In the genomic region with DNA sequence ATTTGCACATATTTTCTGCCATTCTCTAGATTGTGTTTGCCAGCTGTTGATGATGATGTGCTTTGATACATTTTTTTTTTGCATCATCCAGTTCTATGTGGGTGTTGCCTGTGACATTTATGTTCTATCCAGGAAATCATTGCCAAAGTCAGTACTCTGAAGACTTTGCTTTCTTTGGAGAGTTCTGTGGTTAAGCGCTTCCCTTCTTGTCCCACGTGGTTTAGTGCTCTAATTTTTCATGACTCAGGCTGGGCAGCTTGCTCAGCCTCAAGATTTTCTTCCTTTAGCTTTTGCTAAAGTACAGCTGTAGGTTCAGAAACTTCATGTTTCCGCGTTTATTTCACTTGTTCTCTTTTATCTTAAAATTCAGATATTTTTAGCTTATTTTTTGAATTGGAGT, we compare ENCODE assay signal across 13 mouse cellular contexts. TPM values are rescaled to one million over a fixed set of nuclear protein-coding genes. Genes with fewer than 3 reads are reported as not detected.
DNase-seq lines count a peak whose midpoint lies in the region; ATAC-seq and TF ChIP-seq lines count a peak whose summit lies in the region.
"Had no signal": no experiment of that assay in that cellular context is flagged by ENCODE, and none has a peak within 500 bp of the region (broad histone marks: within the 10 kb centered on the region; RNA-seq: fewer than 3 reads in every experiment).

No protein-coding gene starts in this region.

- 85% methylated on average over 4 of the region's 4 CpGs for WGBS in heart, embryonic 12.5 days

- no peak overlapping the region for H3K4me2 ChIP-seq in heart, embryonic 12.5 days
- H3K4me2 ChIP-seq: intestine, embryonic 15.5 days; limb, embryonic 12.5 days; neural tube, embryonic 12.5 days had no signal

- TF ChIP-seq CTCF in C2C12 (IDR thresholded peaks at IDR 0.05; ENCODE audit: control insufficient read depth, insufficient read depth, insufficient read length), result no peak

- H3K27me3 ChIP-seq in heart, embryonic 12.5 days (replicated peaks), result no peaks in the 10 kb centered on the region
- H3K27me3 ChIP-seq in C2C12 (ENCODE audit: control insufficient read depth, insufficient read depth, insufficient read length), result no peaks in the 10 kb centered on the region
- H3K27me3 ChIP-seq: intestine, embryonic 15.5 days; limb, embryonic 12.5 days; megakaryocyte, embryonic 14.5 days; neural tube, embryonic 12.5 days had no signal

- H3K9ac ChIP-seq in heart, embryonic 12.5 days, result no peak overlapping the region
- H3K9ac ChIP-seq: intestine, embryonic 15.5 days; limb, embryonic 12.5 days; neural tube, embryonic 12.5 days had no signal

- H3K27ac ChIP-seq in heart, embryonic 12.5 days (ENCODE audit: poor library complexity, severe bottlenecking), result no peak overlapping the region
- H3K27ac ChIP-seq: intestine, embryonic 15.5 days; limb, embryonic 12.5 days; neural tube, embryonic 12.5 days had no signal

- peaks cover 6% of the 10 kb centered on the region; the same call in 1 of the 2 replicates for H3K36me3 ChIP-seq in heart, embryonic 12.5 days
- H3K36me3 ChIP-seq in C2C12 (ENCODE audit: control insufficient read depth, insufficient read depth), result peaks cover 55% of the 10 kb centered on the region
- H3K36me3 ChIP-seq: intestine, embryonic 15.5 days had no signal

- H3K79me3 ChIP-seq in C2C12 (ENCODE audit: low read depth), result no peaks in the 10 kb centered on the region

- no peaks in the 10 kb centered on the region for H3K9me3 ChIP-seq in heart, embryonic 12.5 days (replicated peaks)
- H3K9me3 ChIP-seq: intestine, embryonic 15.5 days; limb, embryonic 12.5 days; megakaryocyte, embryonic 14.5 days; neural tube, embryonic 12.5 days had no signal

- H3ac ChIP-seq in C2C12 (ENCODE audit: control insufficient read depth, insufficient read length, low read depth), result no peak overlapping the region

- peak; percentile 22 for DNase-seq in heart, adult 8-10 months (ENCODE audit: low spot score)
- DNase-seq in brain, adult 2 months (ENCODE audit: low read depth, low spot score), result peak; percentile 61
- peak; percentile 70 for DNase-seq in naive thymus-derived CD4-positive, alpha-beta T cell, adult 2 months (ENCODE audit: low read depth)
- no peak for DNase-seq in urinary bladder, postnatal 4 days (ENCODE audit: low spot score in 2 of 2)
- no peak for DNase-seq in layer of hippocampus, adult 9-10 months (ENCODE audit: low spot score)
- DNase-seq in spleen, postnatal 14 days (ENCODE audit: low spot score in 2 of 2), result no peak
- DNase-seq: cerebellum, adult 18-20 months had no signal

- ATAC-seq in heart, embryonic 12.5 days (ENCODE audit: insufficient number of reproducible peaks, low FRiP score), result no peak
- ATAC-seq: intestine, embryonic 15.5 days had no signal

- H3K79me2 ChIP-seq in C2C12 (ENCODE audit: control insufficient read depth, insufficient read depth), result no peaks in the 10 kb centered on the region

- no peaks in the 10 kb centered on the region for H3K4me1 ChIP-seq in heart, embryonic 12.5 days (replicated peaks)
- H3K4me1 ChIP-seq: intestine, embryonic 15.5 days; limb, embryonic 12.5 days; neural tube, embryonic 12.5 days had no signal

- no peak overlapping the region for H3K4me3 ChIP-seq in heart, embryonic 12.5 days
- no peak overlapping the region for H3K4me3 ChIP-seq in C2C12 (ENCODE audit: insufficient read depth, poor library complexity, severe bottlenecking)
- H3K4me3 ChIP-seq: intestine, embryonic 15.5 days; limb, embryonic 12.5 days; megakaryocyte, embryonic 14.5 days; neural tube, embryonic 12.5 days had no signal

TF ChIP-seq in C2C12, 6 proteins besides CTCF, POLR2A, EP300 and RAD21:
- TF ChIP-seq FOSL1 (IDR thresholded peaks at IDR 0.05; ENCODE audit: insufficient read depth, low read length, poor library complexity, severe bottlenecking), result no peak
- TF ChIP-seq USF1 (IDR thresholded peaks at IDR 0.05; ENCODE audit: low read depth), result peak; percentile 58

RNA-seq across cellular contexts. Expression of gene Rapgef6, which starts 30.1 kb away (rescaled TPM):
- total RNA-seq in heart, adult 8-10 months (2022), result 10 to 100 TPM; 16.8 to 18.5 (median 17.1) TPM
- polyA plus RNA-seq in heart, embryonic 12.5 days (2016; fragmentation: Nextera tagmentation; extraction: Ambion mirVana), result 26.3 and 26.4 TPM in 2 replicates
- 3.2 TPM for polyA plus RNA-seq in C2C12 (2012; fragmentation: generic; extraction: Trizol)

RNA-seq across cellular contexts. Expression of gene Fnip1, which starts 54.6 kb away (rescaled TPM):
- 10 to 100 TPM; 36.1 to 46.0 (median 41.1) TPM for total RNA-seq in heart, adult 8-10 months (2022)
- polyA plus RNA-seq in heart, embryonic 12.5 days (2016; fragmentation: Nextera tagmentation; extraction: Ambion mirVana), result 10.4 and 11.2 TPM in 2 replicates
- polyA plus RNA-seq in C2C12 (2012; fragmentation: generic; extraction: Trizol), result 2.6 TPM

Comparison
In these comparisons a context has a peak if more than half of its experiments do, and no peak if none do; other contexts are left out.
1. DNase-seq: peak in heart, adult 8-10 months (single experiment), brain, adult 2 months (single experiment) and naive thymus-derived CD4-positive, alpha-beta T cell, adult 2 months (single experiment); none in urinary bladder, postnatal 4 days (0 of 2), layer of hippocampus, adult 9-10 months (single experiment) and spleen, postnatal 14 days (0 of 2).